Mouse (Mus musculus) frontal cortex, adult (tissue): Measurements from ENCODE around the gene Rfc5.

Experiments
- ATAC-seq: cut with Nextera tagmentation; 2 replicates; pipeline ENCODE4 v1.9.2; 2017; ENCODE audit warnings: mild to moderate bottlenecking, moderate library complexity, mixed read lengths; ENCODE audit not compliant: low TSS enrichment

Gene Rfc5

GRCm38 (mm10) chr5:117374372-117375049 lies 14.3 kb downstream of the Rfc5 start:
- peak; percentile 53; the same call in 1 of the 2 replicates for ATAC-seq

DNA sequence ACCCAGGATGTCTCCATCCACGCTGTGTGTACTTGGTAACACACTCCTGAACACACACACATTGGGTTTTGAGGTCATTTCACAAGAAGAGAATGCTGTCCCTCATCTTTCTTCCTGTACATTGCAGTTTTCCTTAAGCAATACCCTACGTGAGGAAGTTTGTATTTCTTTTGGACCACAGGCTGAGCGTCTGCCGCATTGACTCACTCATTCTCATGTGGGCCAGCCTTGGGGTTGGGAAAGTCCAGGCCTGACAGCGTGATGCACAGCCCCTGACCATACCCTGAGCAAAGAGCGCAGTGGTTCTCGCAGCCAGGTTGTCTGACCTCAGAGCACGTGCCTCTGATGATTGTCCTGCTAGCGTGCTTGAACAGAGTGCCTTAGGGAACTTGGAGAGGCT lies 15.4 kb downstream of the Rfc5 start:
- no peak for ATAC-seq

DNA sequence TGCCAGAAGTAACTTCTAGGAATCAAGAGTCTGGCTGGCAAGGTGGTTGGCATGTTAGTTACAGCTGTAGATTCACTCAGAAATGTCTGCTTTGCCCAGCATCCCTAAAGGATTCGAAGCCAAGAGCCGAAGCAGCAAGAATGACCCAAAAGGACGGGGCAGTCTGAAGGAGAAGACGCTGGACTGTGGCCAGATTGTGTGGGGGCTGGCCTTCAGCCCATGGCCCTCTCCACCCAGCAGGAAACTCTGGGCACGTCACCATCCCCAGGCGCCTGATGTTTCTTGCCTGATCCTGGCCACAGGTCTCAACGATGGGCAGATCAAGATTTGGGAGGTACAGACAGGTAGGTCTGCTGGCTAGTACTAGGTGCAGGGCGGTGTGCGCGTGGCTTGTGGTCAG lies 18.3 kb downstream of the Rfc5 start:
- ATAC-seq = no peak

DNA sequence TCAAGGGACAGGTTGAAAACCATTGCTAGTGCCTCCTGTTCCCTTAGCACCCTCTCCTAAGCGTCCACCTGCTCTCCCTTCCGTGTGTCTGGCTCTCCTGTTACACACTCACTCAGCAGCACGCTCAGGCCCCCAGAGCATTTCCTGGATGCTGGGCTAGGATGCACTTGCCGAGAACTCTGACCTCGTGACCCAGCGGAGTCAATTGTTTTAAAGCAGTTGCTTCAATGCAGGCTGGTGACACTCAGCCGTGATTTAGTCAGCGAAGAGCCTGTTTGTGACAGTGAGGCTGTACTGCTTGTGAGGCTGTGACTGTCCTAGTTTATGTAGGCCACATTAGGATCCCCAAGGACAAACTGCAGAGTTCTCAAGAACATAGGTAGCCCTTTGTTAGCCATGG lies 21.6 kb downstream of the Rfc5 start:
- ATAC-seq = no peak

GRCm38 (mm10) chr5:117365904-117366561 lies 22.8 kb downstream of the Rfc5 start:
- ATAC-seq = no peak

GRCm38 (mm10) chr5:117364821-117365220 lies 24.0 kb downstream of the Rfc5 start:
- ATAC-seq = no peak

DNA sequence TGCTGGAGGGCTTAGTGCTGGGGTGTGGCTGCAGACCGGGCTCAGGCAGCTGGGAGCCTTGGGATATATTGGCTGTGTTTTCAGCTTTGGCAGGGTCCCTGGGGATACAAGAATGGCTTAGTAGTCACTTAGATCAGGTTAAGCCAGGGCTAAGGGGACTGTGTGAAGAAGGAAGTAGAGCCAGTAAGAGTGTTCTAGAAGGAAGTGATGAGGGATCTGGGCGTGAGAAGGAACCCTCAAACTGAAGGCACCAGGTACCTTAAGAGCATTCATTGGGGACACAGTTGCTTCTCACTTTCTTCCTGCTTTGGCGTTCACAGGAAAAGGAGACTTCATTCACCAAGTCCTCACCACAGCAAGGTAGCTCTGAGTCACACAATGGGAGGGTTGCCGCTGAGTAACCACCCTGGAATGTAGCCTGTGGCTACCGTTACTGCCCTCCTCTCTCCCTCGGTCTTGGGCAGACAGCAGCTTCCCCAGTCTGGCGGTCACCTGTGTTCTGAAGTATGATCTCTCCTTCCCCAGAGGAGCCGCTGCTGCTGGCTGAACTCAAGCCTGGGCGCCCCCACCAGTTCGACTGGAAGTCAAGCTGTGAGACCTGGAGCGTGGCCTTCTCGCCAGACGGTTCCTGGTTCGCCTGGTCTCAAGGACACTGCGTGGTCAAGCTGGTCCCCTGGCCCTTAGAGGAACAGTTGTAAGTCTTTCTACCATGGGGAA lies 25.6 kb downstream of the Rfc5 start:
- no peak for ATAC-seq

DNA sequence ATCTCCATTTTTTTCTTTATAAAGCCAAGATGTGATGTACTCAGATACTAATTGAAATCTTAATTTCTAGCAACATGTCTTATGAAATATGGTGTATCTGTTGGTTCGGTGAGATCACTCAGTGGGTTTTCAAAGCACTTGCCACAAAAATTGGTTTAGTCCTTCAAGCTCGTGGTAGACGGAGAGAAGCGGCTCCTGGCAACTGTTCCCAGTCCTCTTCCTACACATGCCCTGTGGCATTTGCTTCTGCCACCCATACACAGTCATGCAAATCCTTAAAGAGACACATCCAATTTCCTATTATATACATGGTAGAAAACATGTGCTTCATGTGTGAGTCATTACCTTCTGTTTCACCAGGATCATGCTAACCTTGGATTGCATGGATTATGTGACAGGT lies 27.3 kb downstream of the Rfc5 start:
- ATAC-seq = no peak

GRCm38 (mm10) chr5:117360631-117361541 lies 28.0 kb downstream of the Rfc5 start:
- ATAC-seq = no peak

DNA sequence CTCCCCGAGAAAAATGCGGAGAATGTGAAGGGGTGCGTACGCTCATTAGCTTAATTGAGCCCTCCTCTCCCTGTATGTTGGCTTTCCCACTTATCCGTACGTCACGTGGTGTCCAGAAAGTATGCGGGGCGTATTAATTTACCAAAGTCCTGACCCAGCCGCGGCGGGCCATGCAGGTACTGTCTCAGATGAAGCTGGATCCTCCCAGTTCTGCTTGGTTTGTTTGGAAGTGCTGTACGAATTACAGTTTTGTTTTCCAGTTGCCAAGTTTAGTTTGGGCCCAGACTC lies 28.7 kb downstream of the Rfc5 start:
- ATAC-seq = no peak

GRCm38 (mm10) chr5:117359497-117360227 lies 29.2 kb downstream of the Rfc5 start:
- ATAC-seq = no peak

DNA sequence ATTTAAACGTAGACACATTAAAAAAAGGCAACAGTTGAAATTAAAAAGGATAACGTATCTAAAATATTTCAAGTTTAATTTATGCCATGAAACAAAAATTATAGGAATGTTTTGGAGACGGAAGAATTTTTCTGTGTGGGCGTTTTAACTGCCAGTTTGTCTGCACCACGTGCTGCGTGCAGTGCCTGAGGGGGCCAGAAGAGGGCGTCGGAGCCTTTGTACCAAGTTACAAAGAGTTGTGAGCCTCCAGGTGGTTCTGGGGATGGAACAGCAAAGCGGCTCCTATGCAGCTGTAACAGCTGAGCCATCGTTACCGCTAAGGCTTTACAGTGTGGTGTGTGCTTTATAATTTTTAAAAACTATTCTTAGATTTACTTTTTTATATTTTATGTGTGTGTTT lies 30.1 kb downstream of the Rfc5 start:
- 0 out of 2 replicates have a peak, but pooled peaks have one; percentile 21 for ATAC-seq

GRCm38 (mm10) chr5:117358248-117358630 lies 30.6 kb downstream of the Rfc5 start:
- ATAC-seq = 0 out of 2 replicates have a peak, but pooled peaks have one; percentile 24

GRCm38 (mm10) chr5:117357478-117358247 lies 31.2 kb downstream of the Rfc5 start:
- ATAC-seq = peak; percentile 4; the same call in 1 of the 2 replicates

GRCm38 (mm10) chr5:117357129-117357477 lies 31.7 kb downstream of the Rfc5 start, which contains the start of gene Wsb2:
Gene Wsb2, plus strand, starts transcription at chr5:117357304.
- peak; percentile 11; the same call in 1 of the 2 replicates for ATAC-seq

- no peak for ATAC-seq
These were observed 32.3 kb downstream of the Rfc5 start for GRCm38 (mm10) chr5:117356365-117357128.

DNA sequence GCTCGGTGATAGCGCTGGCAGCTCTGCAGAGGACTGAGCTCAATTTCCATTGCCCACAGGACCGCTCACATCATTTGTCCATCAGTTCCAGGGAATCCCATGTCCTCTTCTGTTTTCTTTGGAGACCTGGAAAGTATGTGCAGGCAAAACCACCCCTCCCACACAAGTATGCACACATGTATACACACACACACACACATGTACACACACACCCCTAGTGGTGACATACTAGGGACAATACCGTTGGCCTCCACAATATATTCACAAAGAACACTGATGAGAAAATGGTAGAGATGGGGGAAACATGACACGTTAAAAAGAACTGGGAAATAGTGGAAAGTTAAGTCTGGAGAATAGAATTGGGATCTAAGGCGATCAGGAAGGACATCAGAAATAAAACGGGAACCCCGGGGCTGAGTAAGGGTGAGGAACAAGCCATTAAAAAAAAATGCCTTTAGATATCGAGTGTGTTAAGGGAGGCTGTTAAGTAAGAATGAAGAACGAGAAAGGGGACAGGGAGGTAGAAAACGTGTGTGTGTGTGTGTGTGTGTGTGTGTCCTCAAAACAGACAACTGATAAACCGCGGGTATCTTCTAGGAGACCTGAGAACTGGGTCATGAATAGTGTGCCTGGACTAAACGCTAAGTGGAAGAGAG lies 33.1 kb downstream of the Rfc5 start:
- no peak for ATAC-seq

- ATAC-seq = no peak
These were observed 34.7 kb downstream of the Rfc5 start for GRCm38 (mm10) chr5:117354121-117354520.

- no peak for ATAC-seq
These were observed 40.6 kb downstream of the Rfc5 start for GRCm38 (mm10) chr5:117348279-117348678.
